Mouse (Mus musculus): ENCODE measurements around the gene Hspa12a. TPM values are rescaled to one million over a fixed set of nuclear protein-coding genes. Genes with fewer than 3 reads are reported as not detected.
A peak's percentile ranks its signal among the peaks of the same experiment; 100 is the strongest.

Gene Hspa12a
- polyA plus RNA-seq, 1 experiment from 2014 or later: 8.1 TPM

- no peak overlapping the region for H3K4me3 ChIP-seq
- peaks cover 45% of the 10 kb centered on the region for H3K27me3 ChIP-seq (replicated peaks; ENCODE audit: low read depth, poor library complexity, severe bottlenecking)
These were observed 8.8 kb upstream of the Hspa12a start for GRCm38 (mm10) chr19:58952236-58952635.

GRCm38 (mm10) chr19:58951521-58951920 is 8.1 kb upstream of the Hspa12a start:
- WGBS: 88% methylated on average over 3 of the region's 3 CpGs
- no peaks in the 10 kb centered on the region for H3K9me3 ChIP-seq
- H3K4me1 ChIP-seq: peaks cover 12% of the 10 kb centered on the region
- no peak overlapping the region for H3K4me3 ChIP-seq
- no peak overlapping the region for H3K27ac ChIP-seq (replicated peaks)
- no peaks in the 10 kb centered on the region for H3K36me3 ChIP-seq (replicated peaks)
- no peak for DNase-seq (ENCODE audit: low spot score)
- H3K27me3 ChIP-seq (replicated peaks; ENCODE audit: low read depth, poor library complexity, severe bottlenecking): peaks cover 50% of the 10 kb centered on the region

More at GRCm38 (mm10) chr19:58952236-58952635, 8.8 kb upstream of the Hspa12a start:
- Histone ChIP-seq H3K27ac (replicated peaks) (no peak overlapping the region), H3K4me1 (peaks cover 6% of the 10 kb centered on the region), H3K36me3 (replicated peaks) (no peaks in the 10 kb centered on the region), H3K9me3 (no peaks in the 10 kb centered on the region)
- no peak for DNase-seq (ENCODE audit: low spot score)
- WGBS: 78% methylated on average over 13 of the region's 13 CpGs

GRCm38 (mm10) chr19:58945959-58946358 is 2.5 kb upstream of the Hspa12a start:
- H3K27ac ChIP-seq (replicated peaks): no peak overlapping the region
- H3K4me3 ChIP-seq: no peak overlapping the region
- 87% methylated on average over 7 of the region's 7 CpGs for WGBS
- H3K36me3 ChIP-seq (replicated peaks): no peaks in the 10 kb centered on the region
- peaks cover 31% of the 10 kb centered on the region for H3K4me1 ChIP-seq
- no peaks in the 10 kb centered on the region for H3K9me3 ChIP-seq
- no peak for DNase-seq (ENCODE audit: low spot score)
- H3K27me3 ChIP-seq (replicated peaks; ENCODE audit: low read depth, poor library complexity, severe bottlenecking): peaks cover 28% of the 10 kb centered on the region

GRCm38 (mm10) chr19:58933062-58933461 is 10.4 kb downstream of the Hspa12a start:
- H3K27me3 ChIP-seq (replicated peaks; ENCODE audit: low read depth, poor library complexity, severe bottlenecking): peaks cover 86% of the 10 kb centered on the region
- 6% methylated on average over 4 of the region's 4 CpGs for WGBS
- H3K27ac ChIP-seq (replicated peaks): no peak overlapping the region
- peak; percentile 29 for DNase-seq (ENCODE audit: low spot score)
- no peak overlapping the region for H3K4me3 ChIP-seq
- no peaks in the 10 kb centered on the region for H3K9me3 ChIP-seq
- no peaks in the 10 kb centered on the region for H3K36me3 ChIP-seq (replicated peaks)
- H3K4me1 ChIP-seq: peaks cover 48% of the 10 kb centered on the region

GRCm38 (mm10) chr19:58931081-58931800 is 12.2 kb downstream of the Hspa12a start:
- peak overlapping the region; percentile 31 for H3K4me3 ChIP-seq
- peak overlapping the region; percentile 57 for H3K27ac ChIP-seq (replicated peaks)
- no peaks in the 10 kb centered on the region for H3K36me3 ChIP-seq (replicated peaks)
- H3K4me1 ChIP-seq: peaks cover 42% of the 10 kb centered on the region
- peak; percentile 55 for DNase-seq (ENCODE audit: low spot score)
- WGBS: 10% methylated on average over 16 of the region's 16 CpGs
- no peaks in the 10 kb centered on the region for H3K9me3 ChIP-seq
- peaks cover 98% of the 10 kb centered on the region for H3K27me3 ChIP-seq (replicated peaks; ENCODE audit: low read depth, poor library complexity, severe bottlenecking)

GRCm38 (mm10) chr19:58919148-58919547 is 24.3 kb downstream of the Hspa12a start:
- Histone ChIP-seq H3K36me3 (replicated peaks) (no peaks in the 10 kb centered on the region), H3K27me3 (replicated peaks; ENCODE audit: low read depth, poor library complexity, severe bottlenecking) (peaks cover 65% of the 10 kb centered on the region), H3K4me3 (no peak overlapping the region), H3K4me1 (peaks cover 22% of the 10 kb centered on the region), H3K9me3 (no peaks in the 10 kb centered on the region), H3K27ac (replicated peaks) (no peak overlapping the region)
- WGBS: 23% methylated on average over 7 of the region's 7 CpGs
- DNase-seq (ENCODE audit: low spot score): no peak

- Histone ChIP-seq H3K36me3 (replicated peaks) (no peaks in the 10 kb centered on the region), H3K4me3 (peak overlapping the region; percentile 27), H3K4me1 (peaks cover 22% of the 10 kb centered on the region), H3K9me3 (no peaks in the 10 kb centered on the region), H3K27ac (replicated peaks) (no peak overlapping the region), H3K27me3 (replicated peaks; ENCODE audit: low read depth, poor library complexity, severe bottlenecking) (peaks cover 71% of the 10 kb centered on the region)
- 8% methylated on average over 11 of the region's 11 CpGs for WGBS
- peak; percentile 20 for DNase-seq (ENCODE audit: low spot score)
These were observed 24.9 kb downstream of the Hspa12a start for GRCm38 (mm10) chr19:58918597-58918996.

GRCm38 (mm10) chr19:58913301-58913700 is 30.2 kb downstream of the Hspa12a start:
- H3K27ac ChIP-seq (replicated peaks): no peak overlapping the region
- peaks cover 59% of the 10 kb centered on the region for H3K27me3 ChIP-seq (replicated peaks; ENCODE audit: low read depth, poor library complexity, severe bottlenecking)
- no peaks in the 10 kb centered on the region for H3K9me3 ChIP-seq
- WGBS: 90% methylated on average over 6 of the region's 6 CpGs
- no peak overlapping the region for H3K4me3 ChIP-seq
- no peaks in the 10 kb centered on the region for H3K36me3 ChIP-seq (replicated peaks)
- peaks cover 26% of the 10 kb centered on the region for H3K4me1 ChIP-seq
- no peak for DNase-seq (ENCODE audit: low spot score)

- 11% methylated on average over 9 of the region's 9 CpGs for WGBS
- peaks cover 44% of the 10 kb centered on the region for H3K27me3 ChIP-seq (replicated peaks; ENCODE audit: low read depth, poor library complexity, severe bottlenecking)
- DNase-seq (ENCODE audit: low spot score): peak; percentile 86
- H3K9me3 ChIP-seq: no peaks in the 10 kb centered on the region
- no peaks in the 10 kb centered on the region for H3K36me3 ChIP-seq (replicated peaks)
- H3K4me1 ChIP-seq: peaks cover 26% of the 10 kb centered on the region
- peak overlapping the region; percentile 76 for H3K27ac ChIP-seq (replicated peaks)
- peak overlapping the region; percentile 57 for H3K4me3 ChIP-seq
These were observed 32.1 kb downstream of the Hspa12a start for GRCm38 (mm10) chr19:58911386-58911785.

- H3K9me3 ChIP-seq: no peaks in the 10 kb centered on the region
- under 1% methylated on average over 11 of the region's 11 CpGs for WGBS
- DNase-seq (ENCODE audit: low spot score): peak; percentile 51
- H3K4me3 ChIP-seq: peak overlapping the region; percentile 57
- H3K27ac ChIP-seq (replicated peaks): peak overlapping the region; percentile 76
- peaks cover 45% of the 10 kb centered on the region for H3K27me3 ChIP-seq (replicated peaks; ENCODE audit: low read depth, poor library complexity, severe bottlenecking)
- no peaks in the 10 kb centered on the region for H3K36me3 ChIP-seq (replicated peaks)
- H3K4me1 ChIP-seq: peaks cover 26% of the 10 kb centered on the region
These were observed 32.5 kb downstream of the Hspa12a start for GRCm38 (mm10) chr19:58910941-58911368.

GRCm38 (mm10) chr19:58908018-58908417 is 35.4 kb downstream of the Hspa12a start:
- DNase-seq (ENCODE audit: low spot score): no peak
- H3K4me1 ChIP-seq: peaks cover 30% of the 10 kb centered on the region
- no peaks in the 10 kb centered on the region for H3K9me3 ChIP-seq
- 71% methylated on average over 10 of the region's 10 CpGs for WGBS
- no peaks in the 10 kb centered on the region for H3K36me3 ChIP-seq (replicated peaks)
- no peak overlapping the region for H3K4me3 ChIP-seq
- peaks cover 34% of the 10 kb centered on the region for H3K27me3 ChIP-seq (replicated peaks; ENCODE audit: low read depth, poor library complexity, severe bottlenecking)
- no peak overlapping the region for H3K27ac ChIP-seq (replicated peaks)

- no peak overlapping the region for H3K4me3 ChIP-seq
- H3K9me3 ChIP-seq: no peaks in the 10 kb centered on the region
- peaks cover 25% of the 10 kb centered on the region for H3K4me1 ChIP-seq
- 54% methylated on average over 9 of the region's 9 CpGs for WGBS
- H3K36me3 ChIP-seq (replicated peaks): no peaks in the 10 kb centered on the region
- H3K27ac ChIP-seq (replicated peaks): no peak overlapping the region
- DNase-seq (ENCODE audit: low spot score): no peak
- H3K27me3 ChIP-seq (replicated peaks; ENCODE audit: low read depth, poor library complexity, severe bottlenecking): peaks cover 23% of the 10 kb centered on the region
These were observed 36.8 kb downstream of the Hspa12a start for GRCm38 (mm10) chr19:58906685-58907084.

- Histone ChIP-seq H3K4me3 (peak overlapping the region; percentile 50), H3K27me3 (replicated peaks; ENCODE audit: low read depth, poor library complexity, severe bottlenecking) (peaks cover 23% of the 10 kb centered on the region), H3K27ac (replicated peaks) (0 out of 2 replicates have a peak overlapping the region, but pooled peaks have one; percentile 59), H3K4me1 (peaks cover 14% of the 10 kb centered on the region), H3K9me3 (no peaks in the 10 kb centered on the region), H3K36me3 (replicated peaks) (no peaks in the 10 kb centered on the region)
- WGBS: under 1% methylated on average over 11 of the region's 11 CpGs
- DNase-seq (ENCODE audit: low spot score): peak; percentile 85
These were observed 39.5 kb downstream of the Hspa12a start for GRCm38 (mm10) chr19:58903899-58904327.
